Comparison of ENCODE assay signal across 10 mouse cellular contexts in the genomic region with DNA sequence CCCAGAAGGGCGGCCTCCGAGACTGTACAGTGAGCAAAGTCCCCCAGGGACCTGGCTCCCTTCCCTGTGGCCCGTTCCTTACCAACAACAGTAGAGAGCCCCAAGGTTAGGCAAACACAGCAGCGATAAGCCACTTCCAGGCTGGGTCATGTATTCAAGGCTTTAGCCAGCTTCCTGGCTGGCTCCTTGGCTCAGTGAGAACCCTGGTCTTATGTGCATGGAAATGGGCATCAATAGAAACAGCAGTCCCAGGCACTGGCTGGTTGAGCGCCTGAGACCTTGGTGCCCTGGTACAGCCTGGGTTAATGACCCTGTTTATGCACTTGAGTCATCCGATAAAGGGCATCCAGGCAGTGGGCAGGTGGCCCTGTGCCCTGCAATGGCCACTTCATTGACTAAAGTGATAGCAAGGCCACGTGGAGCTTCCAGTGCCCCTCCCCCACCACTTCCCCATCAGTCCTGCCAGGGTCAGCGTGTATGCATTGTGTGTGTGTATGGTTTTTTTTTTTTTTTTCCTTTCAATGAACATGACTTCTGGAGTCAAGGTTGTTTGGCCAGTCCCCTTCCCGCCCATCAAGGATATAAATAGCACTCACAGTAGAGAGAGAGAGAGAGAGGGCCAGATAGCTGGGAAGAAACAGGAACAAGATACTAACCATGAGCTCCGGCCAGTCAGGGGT. TPM values are rescaled to one million over a fixed set of nuclear protein-coding genes. Genes with fewer than 3 reads are reported as not detected.
DNase-seq lines count a peak whose midpoint lies in the region; ATAC-seq and TF ChIP-seq lines count a peak whose summit lies in the region.
"Had no signal": no experiment of that assay in that cellular context is flagged by ENCODE, and none has a peak within 500 bp of the region (broad histone marks: within the 10 kb centered on the region; RNA-seq: fewer than 3 reads in every experiment).

A gene (plus strand): TSS at position 609 of the 680 bp plus-strand sequence.

- peaks cover 4% of the 10 kb centered on the region; the same call in 1 of the 2 replicates for H3K4me1 ChIP-seq in heart, adult 2 months (ENCODE audit: control insufficient read depth, insufficient read depth, low read length)
- no peaks in the 10 kb centered on the region for H3K4me1 ChIP-seq in hindbrain, embryonic 13.5 days (replicated peaks)
- H3K4me1 ChIP-seq: neural tube, embryonic 12.5 days had no signal

- WGBS in heart, adult 2 months: 21% methylated on average over 10 of the region's 10 CpGs
- 73% methylated on average over 10 of the region's 10 CpGs for WGBS in hindbrain, embryonic 13.5 days

- H3K9me3 ChIP-seq in hindbrain, embryonic 13.5 days: no peaks in the 10 kb centered on the region
- H3K9me3 ChIP-seq: neural tube, embryonic 12.5 days had no signal

- no peak for TF ChIP-seq CTCF in heart, adult 2 months (IDR thresholded peaks at IDR 0.05)

- peak within 1 kb of the TSS; percentile 48 for H3K4me3 ChIP-seq in heart, adult 2 months
- no peak within 1 kb of the TSS for H3K4me3 ChIP-seq in hindbrain, embryonic 13.5 days
- H3K4me3 ChIP-seq: erythroblast, embryonic 14.5 days; neural tube, embryonic 12.5 days had no signal

- no peak within 1 kb of the TSS for H3K4me2 ChIP-seq in hindbrain, embryonic 13.5 days
- H3K4me2 ChIP-seq: neural tube, embryonic 12.5 days had no signal

- H3K36me3 ChIP-seq in heart, adult 2 months (ENCODE audit: control insufficient read depth, insufficient read depth, low read length): no peaks in the 10 kb centered on the region
- H3K36me3 ChIP-seq in hindbrain, embryonic 13.5 days: no peaks in the 10 kb centered on the region
- H3K36me3 ChIP-seq: neural tube, embryonic 12.5 days had no signal

- no peaks in the 10 kb centered on the region for H3K27me3 ChIP-seq in heart, adult 2 months (ENCODE audit: control insufficient read depth, insufficient read depth, low read length)
- peaks cover 20% of the 10 kb centered on the region; the same call in 1 of the 2 replicates for H3K27me3 ChIP-seq in hindbrain, embryonic 13.5 days
- H3K27me3 ChIP-seq: neural tube, embryonic 12.5 days had no signal

- peak within 1 kb of the TSS; percentile 60 for H3K9ac ChIP-seq in heart, adult 2 months (ENCODE audit: low read depth, low read length)
- no peak within 1 kb of the TSS for H3K9ac ChIP-seq in hindbrain, embryonic 13.5 days
- H3K9ac ChIP-seq: neural tube, embryonic 12.5 days had no signal

- peaks cover 2% of the 10 kb centered on the region; the same call in 1 of the 2 replicates for H3K79me2 ChIP-seq in heart, adult 2 months (replicated peaks; ENCODE audit: control insufficient read depth, insufficient read depth, low read length)

- TF ChIP-seq POLR2A in heart, adult 2 months (IDR thresholded peaks at IDR 0.05; ENCODE audit: insufficient read depth, low read depth, low read length): peak; percentile 69

- H3K27ac ChIP-seq in heart, adult 2 months: peak within 1 kb of the TSS; percentile 80
- no peak within 1 kb of the TSS for H3K27ac ChIP-seq in hindbrain, embryonic 13.5 days
- H3K27ac ChIP-seq: neural tube, embryonic 12.5 days had no signal

- TF ChIP-seq EP300 in heart, adult 2 months (IDR thresholded peaks at IDR 0.05; ENCODE audit: insufficient read depth, low read depth, low read length): 0 out of 2 replicates have a peak, but pooled peaks have one; percentile 32

- intact Hi-C loops in heart, adult 2 months (cut with DNase I): no loop called here

- no peak for ATAC-seq in hindbrain, embryonic 13.5 days (ENCODE audit: low FRiP score)

- peak; percentile 72 for DNase-seq in testis, postnatal 10 days (ENCODE audit: low spot score)
- no peak for DNase-seq in testis, postnatal 14 days (ENCODE audit: low spot score)
- DNase-seq in heart, adult 2 months: peak; percentile 49 to 56
- DNase-seq in kidney, postnatal 36 days: peak; percentile 27 to 56
- DNase-seq in left cerebral cortex, adult 9 months (ENCODE audit: low spot score in 2 of 2): no peak
- DNase-seq in layer of hippocampus, postnatal 25 days (ENCODE audit: extremely low spot score in 1 of 2, low spot score in 1 of 2): no peak
- DNase-seq: thymus, adult 2 months had no signal

RNA-seq across cellular contexts. Expression of the gene that starts here (rescaled TPM):
- total RNA-seq in heart, adult 2 months (2021): 10 to 100 TPM; 13.1 to 14.5 TPM
- 28.3 and 45.4 TPM in 2 replicates for polyA plus RNA-seq in heart, adult 2 months (2012; rRNA removed)
- not detected for total RNA-seq in layer of hippocampus, postnatal 25 days (2021)
- polyA plus RNA-seq in hindbrain, embryonic 13.5 days (2015; fragmentation: Nextera tagmentation; extraction: Ambion mirVana): not detected in 2 replicates
- polyA plus RNA-seq: erythroblast, embryonic 14.5 days; neural tube, embryonic 12.5 days had no signal

Comparison
In these comparisons a context has a peak if more than half of its experiments do, and no peak if none do; other contexts are left out.
1. RNA of the gene that starts here (total RNA-seq): 13.1 to 14.5 TPM in heart, adult 2 months; not detected in layer of hippocampus, postnatal 25 days; every median in the first group is over 10 times any median in the second.
2. RNA of the gene that starts here (polyA plus RNA-seq): 28.3 to 45.4 TPM in heart, adult 2 months; not detected in hindbrain, embryonic 13.5 days; every median in the first group is over 10 times any median in the second.
3. DNase-seq: peak in testis, postnatal 10 days (single experiment), heart, adult 2 months (2 of 2) and kidney, postnatal 36 days (2 of 2); none in testis, postnatal 14 days (single experiment), left cerebral cortex, adult 9 months (0 of 2) and layer of hippocampus, postnatal 25 days (0 of 2).